Mouse (Mus musculus) intestine, embryonic 15.5 days (tissue): ENCODE data around the gene Gm20388. TPM values are rescaled to one million over a fixed set of nuclear protein-coding genes. Genes with fewer than 3 reads are reported as not detected.

Experiments
- ATAC-seq: fragments of 200-750 bp; cut with Nextera tagmentation; 2 replicates; pipeline ENCODE4 v1.8.0; 2017; ENCODE audit warnings: moderate TSS enrichment, moderate library complexity
- H3K27ac ChIP-seq: fragments of 300-500 bp; sonication (generic); 2 replicates; pipeline ENCODE4 v1.5.1; 2015; ENCODE audit warnings: mild to moderate bottlenecking, inconsistent platforms
- H3K27me3 ChIP-seq: fragments of 300-500 bp; sonication (generic); replicated peaks from 2 replicates; pipeline ENCODE4 v1.6.1; 2015; ENCODE audit warnings: inconsistent platforms
- H3K36me3 ChIP-seq: fragments of 300-500 bp; sonication (generic); 2 replicates; pipeline ENCODE4 v1.6.1; 2015; ENCODE audit warnings: inconsistent platforms
- H3K4me1 ChIP-seq: fragments of 300-500 bp; sonication (generic); replicated peaks from 2 replicates; pipeline ENCODE4 v1.6.1; 2015; ENCODE audit warnings: inconsistent platforms
- H3K4me2 ChIP-seq: fragments of 300-500 bp; sonication (generic); replicated peaks from 2 replicates; pipeline ENCODE4 v1.6.1; 2015; ENCODE audit warnings: mild to moderate bottlenecking, inconsistent platforms
- H3K4me3 ChIP-seq: fragments of 300-500 bp; sonication (generic); replicated peaks from 2 replicates; pipeline ENCODE4 v1.5.1; 2015; ENCODE audit warnings: inconsistent platforms
- H3K9ac ChIP-seq: fragments of 300-500 bp; sonication (generic); 2 replicates; pipeline ENCODE4 v1.6.1; 2015; ENCODE audit warnings: inconsistent platforms
- H3K9me3 ChIP-seq: fragments of 300-500 bp; sonication (generic); 2 replicates; pipeline ENCODE4 v1.6.1; 2016; ENCODE audit warnings: inconsistent platforms
- WGBS: fragments of 180-500 bp; shearing (Covaris S2); methylation state at CpG from one replicate; pipeline ENCODE4 v1.1.7; 2015; 5-methylcytosine and 5-hydroxymethylcytosine counted together
- polyA plus RNA-seq: library from polyadenylated mRNA; unstranded; fragments of >200 nt; fragmentation: Nextera tagmentation; extraction: Ambion mirVana; gene quantifications from 2 replicates; pipeline ENCODE4 v1.2.1, GENCODE M21; 2015

Gene Gm20388
- polyA plus RNA-seq, 1 experiment from 2014 or later, result not detected

- 29% methylated on average over 15 of the region's 15 CpGs for WGBS
- ATAC-seq, result peak; percentile 77
These were observed 2439.0 kb downstream of the Gm20388 start for GRCm38 (mm10) chr8:122349357-122350297.

GRCm38 (mm10) chr8:122350309-122351089 lies 2439.9 kb downstream of the Gm20388 start:
- no peak overlapping the region for H3K4me2 ChIP-seq
- WGBS, result 48% methylated on average over 11 of the region's 11 CpGs
- H3K9me3 ChIP-seq, result no peaks in the 10 kb centered on the region
- no peaks in the 10 kb centered on the region; the same call in 1 of the 2 replicates for H3K27me3 ChIP-seq
- H3K36me3 ChIP-seq, result no peaks in the 10 kb centered on the region
- ATAC-seq, result no peak
- no peak overlapping the region for H3K27ac ChIP-seq
- H3K4me1 ChIP-seq, result peaks cover 12% of the 10 kb centered on the region
- H3K4me3 ChIP-seq, result no peak overlapping the region
- no peak overlapping the region for H3K9ac ChIP-seq

More at GRCm38 (mm10) chr8:122349357-122350297, 2439.0 kb downstream of the Gm20388 start:
- no peaks in the 10 kb centered on the region; the same call in 1 of the 2 replicates for H3K27me3 ChIP-seq
- H3K4me1 ChIP-seq, result peaks cover 12% of the 10 kb centered on the region; the same call in 1 of the 2 replicates
- H3K4me3 ChIP-seq, result no peak overlapping the region
- no peaks in the 10 kb centered on the region for H3K9me3 ChIP-seq
- H3K36me3 ChIP-seq, result no peaks in the 10 kb centered on the region
- no peak overlapping the region for H3K27ac ChIP-seq
- H3K9ac ChIP-seq, result no peak overlapping the region
- no peak overlapping the region for H3K4me2 ChIP-seq

- peaks cover 16% of the 10 kb centered on the region for H3K4me1 ChIP-seq
- no peak for ATAC-seq
- H3K4me2 ChIP-seq, result no peak overlapping the region
- WGBS, result 77% methylated on average over 8 of the region's 8 CpGs
- H3K36me3 ChIP-seq, result no peaks in the 10 kb centered on the region
- no peak overlapping the region for H3K4me3 ChIP-seq
- H3K9me3 ChIP-seq, result no peaks in the 10 kb centered on the region
- peaks cover 4% of the 10 kb centered on the region for H3K27me3 ChIP-seq
- H3K9ac ChIP-seq, result no peak overlapping the region
- H3K27ac ChIP-seq, result no peak overlapping the region
These were observed 2443.5 kb downstream of the Gm20388 start for GRCm38 (mm10) chr8:122354157-122354556.

GRCm38 (mm10) chr8:122355642-122356606 lies 2445.3 kb downstream of the Gm20388 start:
- Histone ChIP-seq H3K9ac (no peak overlapping the region), H3K27me3 (peaks cover 4% of the 10 kb centered on the region), H3K36me3 (no peaks in the 10 kb centered on the region), H3K4me2 (peak overlapping the region; percentile 1; the same call in 1 of the 2 replicates), H3K9me3 (no peaks in the 10 kb centered on the region), H3K4me3 (no peak overlapping the region), H3K27ac (no peak overlapping the region), H3K4me1 (peaks cover 11% of the 10 kb centered on the region; the same call in 1 of the 2 replicates)
- WGBS, result 57% methylated on average over 9 of the region's 9 CpGs
- peak; percentile 83 for ATAC-seq

GRCm38 (mm10) chr8:122357202-122357601 lies 2446.6 kb downstream of the Gm20388 start:
- H3K4me3 ChIP-seq, result no peak overlapping the region
- H3K9ac ChIP-seq, result no peak overlapping the region
- no peak for ATAC-seq
- H3K9me3 ChIP-seq, result no peaks in the 10 kb centered on the region
- peaks cover 4% of the 10 kb centered on the region; the same call in 1 of the 2 replicates for H3K27me3 ChIP-seq
- H3K4me1 ChIP-seq, result peaks cover 11% of the 10 kb centered on the region
- H3K36me3 ChIP-seq, result no peaks in the 10 kb centered on the region
- H3K27ac ChIP-seq, result no peak overlapping the region
- H3K4me2 ChIP-seq, result no peak overlapping the region
- 64% methylated on average over 11 of the region's 11 CpGs for WGBS

GRCm38 (mm10) chr8:122357641-122358040 lies 2447.0 kb downstream of the Gm20388 start:
- ATAC-seq, result no peak

GRCm38 (mm10) chr8:122359111-122359775 lies 2448.6 kb downstream of the Gm20388 start:
- ATAC-seq, result no peak
- peaks cover 4% of the 10 kb centered on the region; the same call in 1 of the 2 replicates for H3K27me3 ChIP-seq
- WGBS, result 72% methylated on average over 15 of the region's 15 CpGs
- peaks cover 11% of the 10 kb centered on the region for H3K4me1 ChIP-seq
- no peak overlapping the region for H3K4me2 ChIP-seq
- no peaks in the 10 kb centered on the region for H3K9me3 ChIP-seq
- H3K4me3 ChIP-seq, result no peak overlapping the region
- H3K27ac ChIP-seq, result no peak overlapping the region
- no peaks in the 10 kb centered on the region for H3K36me3 ChIP-seq
- no peak overlapping the region for H3K9ac ChIP-seq

More at GRCm38 (mm10) chr8:122357641-122358040, 2447.0 kb downstream of the Gm20388 start:
- no peaks in the 10 kb centered on the region for H3K9me3 ChIP-seq
- 68% methylated on average over 5 of the region's 5 CpGs for WGBS
- no peak overlapping the region for H3K4me2 ChIP-seq
- H3K4me3 ChIP-seq, result no peak overlapping the region
- H3K27me3 ChIP-seq, result peaks cover 4% of the 10 kb centered on the region; the same call in 1 of the 2 replicates
- H3K36me3 ChIP-seq, result no peaks in the 10 kb centered on the region
- peaks cover 11% of the 10 kb centered on the region for H3K4me1 ChIP-seq
- H3K27ac ChIP-seq, result no peak overlapping the region
- no peak overlapping the region for H3K9ac ChIP-seq

GRCm38 (mm10) chr8:122360696-122361416 lies 2450.2 kb downstream of the Gm20388 start, which contains the start of gene Trhr2:
TSS of gene Trhr2 (minus strand) at chr8:122360746.
- Histone ChIP-seq H3K9ac (no peak within 1 kb of the TSS), H3K4me1 (peaks cover 4% of the 10 kb centered on the region; the same call in 1 of the 2 replicates), H3K36me3 (no peaks in the 10 kb centered on the region), H3K27me3 (peaks cover 4% of the 10 kb centered on the region; the same call in 1 of the 2 replicates), H3K9me3 (no peaks in the 10 kb centered on the region), H3K4me2 (no peak within 1 kb of the TSS), H3K27ac (no peak within 1 kb of the TSS), H3K4me3 (no peak within 1 kb of the TSS)
- 74% methylated on average over 7 of the region's 7 CpGs for WGBS
- ATAC-seq, result 0 out of 2 replicates have a peak, but pooled peaks have one; percentile 41

GRCm38 (mm10) chr8:122362271-122362670 lies 2451.6 kb downstream of the Gm20388 start:
- WGBS, result 31% methylated on average over 5 of the region's 5 CpGs
- Histone ChIP-seq H3K4me1 (no peaks in the 10 kb centered on the region; the same call in 1 of the 2 replicates), H3K4me3 (no peak overlapping the region), H3K9me3 (no peaks in the 10 kb centered on the region), H3K4me2 (no peak overlapping the region), H3K9ac (no peak overlapping the region), H3K27me3 (peaks cover under 1% of the 10 kb centered on the region; the same call in 1 of the 2 replicates), H3K27ac (no peak overlapping the region), H3K36me3 (no peaks in the 10 kb centered on the region)
- ATAC-seq, result peak; percentile 49

- Histone ChIP-seq H3K4me3 (no peak overlapping the region), H3K4me2 (no peak overlapping the region), H3K9me3 (no peaks in the 10 kb centered on the region), H3K27me3 (no peaks in the 10 kb centered on the region; the same call in 1 of the 2 replicates), H3K4me1 (no peaks in the 10 kb centered on the region; the same call in 1 of the 2 replicates), H3K27ac (no peak overlapping the region), H3K36me3 (no peaks in the 10 kb centered on the region), H3K9ac (no peak overlapping the region)
- 33% methylated on average over 7 of the region's 8 CpGs for WGBS
- no peak for ATAC-seq
These were observed 2452.3 kb downstream of the Gm20388 start for GRCm38 (mm10) chr8:122362967-122363366.
